Mouse (Mus musculus) embryonic fibroblast, embryonic 13.5 days (primary cell): ENCODE measurements around the gene Apc2.

Source experiments
- CTCF ChIP-seq: IDR thresholded peaks from 2 replicates; pipeline ENCODE4 v1.5.1; 2011; ENCODE audit warnings: mild to moderate bottlenecking, control low read depth, low read length, moderate library complexity, borderline replicate concordance; ENCODE audit not compliant: insufficient read depth
- POLR2A ChIP-seq: IDR thresholded peaks from 2 replicates; pipeline ENCODE4 v1.6.1; 2011; ENCODE audit warnings: low read depth, mild to moderate bottlenecking, control low read depth, low read length, moderate library complexity

- TF ChIP-seq CTCF (no peak), POLR2A (peak; percentile 32)
Measured at GRCm38 (mm10) chr10:80293325-80293724, 2.5 kb upstream of the Apc2 start.
